Mouse (Mus musculus): ENCODE measurements around the gene Zyx. TPM values are rescaled to one million over a fixed set of nuclear protein-coding genes. Genes with fewer than 3 reads are reported as not detected.

Gene Zyx
- 53.2 and 60.2 TPM in 2 replicates for polyA plus RNA-seq (2014; fragmentation: Nextera tagmentation; extraction: Ambion mirVana)

DNA sequence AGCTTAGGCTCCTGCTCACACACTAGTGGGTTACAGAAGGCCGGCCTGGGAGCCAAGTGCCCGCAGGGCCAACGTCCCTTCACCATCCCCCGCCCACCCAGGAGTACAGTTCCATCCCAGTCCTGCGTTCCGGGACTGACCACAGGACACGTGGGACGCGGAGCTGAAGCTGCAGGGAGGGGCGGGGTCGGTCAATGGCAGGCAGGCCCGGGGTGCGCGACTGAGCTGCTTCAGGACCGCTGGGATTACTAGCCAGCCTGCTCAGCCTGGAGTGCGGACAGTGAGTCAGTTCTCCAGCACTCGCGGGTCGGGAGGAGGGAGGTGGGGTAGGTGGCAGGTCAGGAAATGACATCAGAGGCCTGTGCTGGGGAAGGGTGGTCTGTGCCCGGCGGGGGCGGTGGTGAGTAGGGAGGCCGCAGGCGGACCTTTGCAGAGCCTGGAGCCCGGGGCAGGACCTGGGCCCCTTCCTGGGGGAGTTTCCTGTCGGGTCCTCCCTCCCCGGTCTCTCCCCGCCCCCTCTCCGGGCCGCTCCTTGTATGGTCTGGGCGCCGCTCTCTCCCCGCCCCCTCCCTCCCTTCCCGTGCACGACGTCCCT, at the start of gene Zyx:
Gene Zyx, plus strand, starts transcription at position 205 of the 595 bp plus-strand sequence.
- DNase-seq (ENCODE audit: low spot score, missing footprints) (peak; percentile 98), ATAC-seq (ENCODE audit: low FRiP score) (peak; percentile 95)
- no peaks in the 10 kb centered on the region for H3K36me3 ChIP-seq (ENCODE audit: control insufficient read depth, insufficient read depth, low read length)
- H3K9ac ChIP-seq (ENCODE audit: low read length): peak within 1 kb of the TSS; percentile 89
- WGBS: 0% methylated on average over 33 of the region's 36 CpGs
- H3K27ac ChIP-seq (ENCODE audit: low read depth, low read length): peak within 1 kb of the TSS; percentile 88
- no peaks in the 10 kb centered on the region for H3K27me3 ChIP-seq (ENCODE audit: control insufficient read depth, insufficient read depth, low read length)
- peak within 1 kb of the TSS; percentile 80 for H3K4me2 ChIP-seq
- no peaks in the 10 kb centered on the region for H3K9me3 ChIP-seq (ENCODE audit: control insufficient read depth, low read length)
- peak within 1 kb of the TSS; percentile 80 for H3K4me3 ChIP-seq (ENCODE audit: low read depth, low read length)
- H3K4me1 ChIP-seq (ENCODE audit: control insufficient read depth, insufficient read depth, low read length): peaks cover 6% of the 10 kb centered on the region

DNA sequence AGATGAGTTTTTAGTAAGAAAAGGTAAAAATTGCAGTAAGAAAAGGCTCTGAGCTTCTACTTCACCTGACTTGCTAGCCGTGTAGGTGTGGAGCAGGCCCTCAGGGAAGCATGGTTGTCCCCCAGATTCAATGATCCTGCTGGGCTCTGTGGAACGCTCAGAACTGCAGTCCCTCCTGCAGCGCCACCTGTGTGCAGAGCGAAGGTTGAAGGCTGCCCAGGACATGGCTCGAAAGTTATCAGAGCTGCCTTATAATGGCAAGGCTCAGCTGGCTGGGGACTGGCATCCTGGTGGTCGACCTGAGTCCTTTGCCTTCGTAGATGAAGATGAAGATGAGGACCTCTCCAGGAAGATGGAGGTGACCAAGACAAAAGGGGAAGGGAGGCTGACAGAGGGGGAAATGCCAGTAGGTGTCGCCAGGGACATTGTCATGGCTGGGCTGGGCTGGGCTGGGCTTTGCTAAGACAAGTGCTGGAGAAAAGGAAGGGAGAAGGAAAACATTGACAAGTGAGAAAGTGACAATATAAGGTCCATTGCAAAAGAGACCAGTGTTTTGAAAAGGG, 39.5 kb upstream of the Zyx start:
- Histone ChIP-seq H3K27me3 (ENCODE audit: control insufficient read depth, insufficient read depth, low read length) (no peaks in the 10 kb centered on the region), H3K27ac (ENCODE audit: low read depth, low read length) (no peak overlapping the region), H3K9ac (ENCODE audit: low read length) (no peak overlapping the region), H3K36me3 (ENCODE audit: control insufficient read depth, insufficient read depth, low read length) (peaks cover 9% of the 10 kb centered on the region; the same call in 1 of the 2 replicates), H3K4me1 (ENCODE audit: control insufficient read depth, insufficient read depth, low read length) (no peaks in the 10 kb centered on the region), H3K9me3 (ENCODE audit: control insufficient read depth, low read length) (no peaks in the 10 kb centered on the region), H3K4me2 (no peak overlapping the region), H3K4me3 (ENCODE audit: low read depth, low read length) (no peak overlapping the region)
- 0 out of 2 replicates have a peak, but pooled peaks have one; percentile 30 for ATAC-seq (ENCODE audit: low FRiP score)
- DNase-seq (ENCODE audit: low spot score, missing footprints): no peak
- 48% methylated on average over 8 of the region's 8 CpGs for WGBS

DNA sequence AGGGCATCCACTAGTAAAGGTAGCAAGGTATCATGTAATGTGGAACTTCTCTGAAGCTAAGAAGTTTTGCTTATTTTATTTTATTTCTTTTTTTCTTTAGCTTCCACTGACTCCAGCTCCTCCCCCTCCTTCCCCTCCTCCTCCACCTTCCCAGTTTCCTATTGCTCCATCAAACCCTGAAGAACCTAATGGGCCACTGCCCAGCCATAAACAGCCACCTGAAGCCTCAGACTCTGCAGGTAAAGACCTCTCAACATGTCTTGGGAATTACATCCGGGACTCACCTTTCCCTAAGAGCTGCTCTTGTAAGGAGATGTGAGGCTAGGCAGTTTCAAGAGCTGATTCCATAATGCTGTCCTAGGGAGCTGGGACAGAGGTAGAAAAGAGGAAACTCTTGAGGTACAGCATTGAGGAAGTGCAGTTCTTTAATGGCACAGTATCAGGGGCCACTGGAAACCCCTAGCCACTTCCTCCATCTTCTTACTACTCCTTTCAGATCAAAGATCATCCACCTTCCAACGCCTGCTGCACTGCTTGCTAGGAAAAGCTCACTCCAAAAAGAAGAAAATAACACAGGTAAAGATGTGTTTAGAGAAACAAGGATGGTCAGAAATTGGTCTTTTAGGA, 38.9 kb upstream of the Zyx start:
- no peaks in the 10 kb centered on the region for H3K9me3 ChIP-seq (ENCODE audit: control insufficient read depth, low read length)
- H3K27ac ChIP-seq (ENCODE audit: low read depth, low read length): no peak overlapping the region
- no peaks in the 10 kb centered on the region for H3K27me3 ChIP-seq (ENCODE audit: control insufficient read depth, insufficient read depth, low read length)
- H3K9ac ChIP-seq (ENCODE audit: low read length): no peak overlapping the region
- H3K4me1 ChIP-seq (ENCODE audit: control insufficient read depth, insufficient read depth, low read length): no peaks in the 10 kb centered on the region
- peaks cover 9% of the 10 kb centered on the region; the same call in 1 of the 2 replicates for H3K36me3 ChIP-seq (ENCODE audit: control insufficient read depth, insufficient read depth, low read length)
- no peak overlapping the region for H3K4me2 ChIP-seq
- DNase-seq (ENCODE audit: low spot score, missing footprints) (no peak), ATAC-seq (ENCODE audit: low FRiP score) (no peak)
- H3K4me3 ChIP-seq (ENCODE audit: low read depth, low read length): no peak overlapping the region
- WGBS: 93% methylated on average over 2 of the region's 2 CpGs

DNA sequence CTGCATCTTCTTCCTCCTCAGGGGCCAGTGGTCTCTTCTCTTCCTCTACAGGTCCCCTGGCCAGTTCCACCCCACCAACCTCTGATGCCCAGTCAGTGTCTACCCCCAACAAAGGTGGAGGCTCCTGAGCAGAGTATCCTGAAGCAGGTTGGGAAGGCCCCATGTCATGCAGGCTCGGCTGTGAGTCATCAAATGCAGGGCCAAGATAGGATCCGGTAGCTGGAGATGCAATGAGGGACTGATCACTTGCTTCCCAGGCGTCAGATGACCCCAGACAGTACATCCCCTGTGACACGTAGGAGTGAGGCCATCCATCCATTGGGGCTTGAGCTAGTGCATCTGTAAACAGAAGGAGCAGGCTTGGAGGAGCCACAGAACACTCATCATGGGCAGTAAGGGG, 31.1 kb upstream of the Zyx start:
- no peak overlapping the region for H3K4me2 ChIP-seq
- no peak for DNase-seq (ENCODE audit: low spot score, missing footprints)
- H3K27ac ChIP-seq (ENCODE audit: low read depth, low read length): no peak overlapping the region
- no peak overlapping the region for H3K4me3 ChIP-seq (ENCODE audit: low read depth, low read length)
- H3K27me3 ChIP-seq (ENCODE audit: control insufficient read depth, insufficient read depth, low read length): 0 out of 2 replicates have a peak, but pooled peaks cover under 1% of the 10 kb centered on the region
- no peaks in the 10 kb centered on the region for H3K9me3 ChIP-seq (ENCODE audit: control insufficient read depth, low read length)
- H3K4me1 ChIP-seq (ENCODE audit: control insufficient read depth, insufficient read depth, low read length): no peaks in the 10 kb centered on the region; the same call in 1 of the 2 replicates
- H3K9ac ChIP-seq (ENCODE audit: low read length): no peak overlapping the region
- no peak for ATAC-seq (ENCODE audit: low FRiP score)
- peaks cover 4% of the 10 kb centered on the region; the same call in 1 of the 2 replicates for H3K36me3 ChIP-seq (ENCODE audit: control insufficient read depth, insufficient read depth, low read length)
- 92% methylated on average over 4 of the region's 4 CpGs for WGBS

DNA sequence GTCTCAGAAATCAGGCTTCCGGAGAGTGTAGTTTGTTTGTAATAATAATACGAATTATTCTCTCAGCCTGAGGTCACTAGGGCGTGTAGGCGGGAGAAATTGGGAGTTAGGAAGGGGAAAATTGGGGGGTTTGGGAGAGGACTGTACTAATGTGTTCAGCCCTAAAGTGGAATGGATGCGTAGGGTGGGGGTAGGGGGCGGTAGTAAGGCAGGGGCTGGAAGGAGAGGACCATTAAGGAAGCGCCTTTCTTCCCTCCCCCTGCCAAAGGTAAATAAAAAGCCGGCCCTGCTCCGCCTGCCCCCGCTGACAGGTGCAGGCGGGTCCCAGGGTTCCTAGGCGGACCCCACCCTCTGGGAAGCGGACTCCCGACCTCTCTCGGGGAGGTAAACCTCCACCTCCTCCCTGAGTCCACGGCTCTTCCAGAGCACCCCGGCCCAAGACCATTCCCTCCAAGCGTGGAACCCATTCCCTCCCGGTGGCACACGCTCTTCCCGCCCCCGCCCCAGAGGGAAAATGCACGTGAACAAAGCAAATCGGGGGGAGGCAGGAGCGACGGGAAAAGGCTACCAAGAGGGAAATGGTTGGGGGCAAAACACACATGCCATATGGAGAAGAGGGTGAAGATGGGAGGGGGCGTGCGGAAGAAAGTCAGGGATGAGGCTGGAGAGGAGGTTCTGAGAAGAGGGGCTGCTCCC, 25.9 kb upstream of the Zyx start:
- H3K27me3 ChIP-seq (ENCODE audit: control insufficient read depth, insufficient read depth, low read length): peaks cover 7% of the 10 kb centered on the region; the same call in 1 of the 2 replicates
- no peaks in the 10 kb centered on the region for H3K9me3 ChIP-seq (ENCODE audit: control insufficient read depth, low read length)
- H3K36me3 ChIP-seq (ENCODE audit: control insufficient read depth, insufficient read depth, low read length): no peaks in the 10 kb centered on the region
- peak overlapping the region; percentile 80; the same call in 1 of the 2 replicates for H3K27ac ChIP-seq (ENCODE audit: low read depth, low read length)
- WGBS: 2% methylated on average over 27 of the region's 28 CpGs
- peak overlapping the region; percentile 65 for H3K4me3 ChIP-seq (ENCODE audit: low read depth, low read length)
- H3K9ac ChIP-seq (ENCODE audit: low read length): peak overlapping the region; percentile 78
- peak overlapping the region; percentile 88 for H3K4me2 ChIP-seq
- DNase-seq (ENCODE audit: low spot score, missing footprints) (peak; percentile 95), ATAC-seq (ENCODE audit: low FRiP score) (peak; percentile 38)
- peaks cover 5% of the 10 kb centered on the region; the same call in 1 of the 2 replicates for H3K4me1 ChIP-seq (ENCODE audit: control insufficient read depth, insufficient read depth, low read length)

DNA sequence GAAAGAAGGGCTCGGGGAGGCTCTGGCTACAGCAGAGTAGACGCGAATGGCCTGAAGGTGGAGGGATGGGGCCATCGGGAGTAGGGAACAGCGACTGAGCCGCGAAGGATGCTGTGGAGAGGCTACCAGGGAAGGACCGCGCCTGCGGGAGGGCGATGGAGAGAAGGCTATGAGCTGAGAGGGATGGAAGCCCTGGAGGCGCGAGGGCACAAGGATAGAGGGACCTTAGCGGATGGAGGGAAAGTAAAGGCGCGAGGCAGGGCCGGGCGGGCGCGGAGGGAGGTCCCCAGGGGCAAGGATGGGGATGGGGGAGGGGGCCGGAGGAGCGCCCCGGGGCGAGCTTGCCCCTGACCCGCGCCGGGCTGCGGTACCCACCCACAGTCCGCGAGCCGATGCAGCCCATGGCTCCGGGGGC, 25.4 kb upstream of the Zyx start:
- ATAC-seq (ENCODE audit: low FRiP score) (peak; percentile 81), DNase-seq (ENCODE audit: low spot score, missing footprints) (no peak)
- H3K4me3 ChIP-seq (ENCODE audit: low read depth, low read length): peak overlapping the region; percentile 65
- no peaks in the 10 kb centered on the region for H3K9me3 ChIP-seq (ENCODE audit: control insufficient read depth, low read length)
- 0% methylated on average over 17 of the region's 32 CpGs for WGBS
- peaks cover 10% of the 10 kb centered on the region; the same call in 1 of the 2 replicates for H3K27me3 ChIP-seq (ENCODE audit: control insufficient read depth, insufficient read depth, low read length)
- H3K4me2 ChIP-seq: peak overlapping the region; percentile 88
- H3K9ac ChIP-seq (ENCODE audit: low read length): peak overlapping the region; percentile 78
- H3K4me1 ChIP-seq (ENCODE audit: control insufficient read depth, insufficient read depth, low read length): peaks cover 5% of the 10 kb centered on the region; the same call in 1 of the 2 replicates
- peak overlapping the region; percentile 80 for H3K27ac ChIP-seq (ENCODE audit: low read depth, low read length)
- no peaks in the 10 kb centered on the region for H3K36me3 ChIP-seq (ENCODE audit: control insufficient read depth, insufficient read depth, low read length)

DNA sequence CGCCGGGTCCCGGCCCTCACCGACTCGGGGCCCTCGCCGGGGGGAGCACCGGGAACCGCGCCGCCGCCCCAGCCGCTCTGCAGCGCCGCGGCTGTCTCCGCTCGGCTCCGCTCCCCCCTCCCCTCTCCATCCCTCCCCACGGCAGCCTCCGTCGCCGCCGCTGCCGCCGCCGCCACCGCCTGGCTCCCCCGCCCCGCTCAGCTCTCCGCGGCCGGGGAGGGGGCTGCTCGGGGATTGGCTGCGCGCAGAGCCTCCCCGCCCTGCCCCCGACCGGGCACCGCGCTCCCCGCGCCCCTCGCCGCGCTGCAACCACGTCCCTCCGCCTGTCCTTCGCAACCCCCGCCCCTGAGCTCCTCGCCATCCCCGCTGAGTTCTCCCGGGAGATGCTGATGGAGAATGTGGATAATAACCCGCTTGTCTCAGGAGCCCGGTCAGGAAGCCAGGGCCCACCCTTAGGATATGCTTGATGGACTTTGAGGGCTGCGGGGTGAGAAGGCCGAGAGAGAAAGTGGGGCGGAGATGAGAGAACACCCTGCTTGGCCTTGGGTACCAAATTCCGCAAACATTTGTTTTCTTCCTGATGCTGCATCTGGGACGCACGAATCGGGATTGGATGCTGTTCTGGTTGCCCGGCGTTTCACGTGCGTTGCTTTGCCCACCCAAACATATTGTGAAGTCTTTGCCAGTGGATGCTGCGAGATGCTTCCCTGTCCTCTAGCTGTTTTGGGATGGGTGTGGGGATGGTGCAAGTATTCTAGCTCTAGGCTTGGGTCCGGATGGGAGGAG, 24.8 kb upstream of the Zyx start, which contains the start of gene Fam131b:
Gene Fam131b, minus strand, starts transcription at position 162 of the 786 bp plus-strand sequence.
- peaks cover 5% of the 10 kb centered on the region; the same call in 1 of the 2 replicates for H3K4me1 ChIP-seq (ENCODE audit: control insufficient read depth, insufficient read depth, low read length)
- peak; percentile 88 for ATAC-seq (ENCODE audit: low FRiP score)
- peak within 1 kb of the TSS; percentile 78 for H3K9ac ChIP-seq (ENCODE audit: low read length)
- no peaks in the 10 kb centered on the region for H3K9me3 ChIP-seq (ENCODE audit: control insufficient read depth, low read length)
- H3K36me3 ChIP-seq (ENCODE audit: control insufficient read depth, insufficient read depth, low read length): no peaks in the 10 kb centered on the region
- peak within 1 kb of the TSS; percentile 88 for H3K4me2 ChIP-seq
- peaks cover 10% of the 10 kb centered on the region; the same call in 1 of the 2 replicates for H3K27me3 ChIP-seq (ENCODE audit: control insufficient read depth, insufficient read depth, low read length)
- peak within 1 kb of the TSS; percentile 65 for H3K4me3 ChIP-seq (ENCODE audit: low read depth, low read length)
- peak; percentile 97 for DNase-seq (ENCODE audit: low spot score, missing footprints)
- H3K27ac ChIP-seq (ENCODE audit: low read depth, low read length): peak within 1 kb of the TSS; percentile 80
- WGBS: 1% methylated on average over 55 of the region's 68 CpGs

DNA sequence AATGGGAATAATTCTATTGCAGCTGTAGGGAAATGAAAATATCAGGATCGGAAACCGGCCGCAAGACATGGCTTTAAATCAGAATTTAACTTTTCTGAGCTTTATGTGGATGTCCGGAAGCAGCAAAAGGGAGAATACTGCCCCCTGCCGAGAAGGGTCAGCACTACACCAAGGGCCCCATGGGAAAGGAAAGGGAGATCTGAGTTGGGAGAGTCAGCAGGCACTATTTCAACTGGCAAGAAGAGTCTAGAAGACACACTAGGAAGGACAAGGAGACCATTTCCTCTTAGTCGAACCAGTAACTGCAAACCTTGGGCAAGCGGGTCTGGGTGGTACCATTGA, 24.2 kb upstream of the Zyx start:
- WGBS: 1% methylated on average over 7 of the region's 7 CpGs
- H3K36me3 ChIP-seq (ENCODE audit: control insufficient read depth, insufficient read depth, low read length): no peaks in the 10 kb centered on the region
- peak overlapping the region; percentile 88 for H3K4me2 ChIP-seq
- peak; percentile 98 for DNase-seq (ENCODE audit: low spot score, missing footprints)
- ATAC-seq (ENCODE audit: low FRiP score): peak; percentile 6
- peak overlapping the region; percentile 65 for H3K4me3 ChIP-seq (ENCODE audit: low read depth, low read length)
- peaks cover 10% of the 10 kb centered on the region; the same call in 1 of the 2 replicates for H3K27me3 ChIP-seq (ENCODE audit: control insufficient read depth, insufficient read depth, low read length)
- no peaks in the 10 kb centered on the region for H3K9me3 ChIP-seq (ENCODE audit: control insufficient read depth, low read length)
- peaks cover 5% of the 10 kb centered on the region; the same call in 1 of the 2 replicates for H3K4me1 ChIP-seq (ENCODE audit: control insufficient read depth, insufficient read depth, low read length)
- H3K27ac ChIP-seq (ENCODE audit: low read depth, low read length): no peak overlapping the region; the same call in 1 of the 2 replicates
- H3K9ac ChIP-seq (ENCODE audit: low read length): peak overlapping the region; percentile 78
